Mouse (Mus musculus) stomach, postnatal 0 days (tissue): ENCODE data around the gene Ptprg. TPM values are rescaled to one million over a fixed set of nuclear protein-coding genes. Genes with fewer than 3 reads are reported as not detected.

Experiments used
- ATAC-seq: fragments of 200-750 bp; cut with Nextera tagmentation; 2 replicates; pipeline ENCODE4 v1.8.0; 2017; ENCODE audit not compliant: low FRiP score, low TSS enrichment
- DNase-seq: peaks from one replicate; pipeline ENCODE4 v3.0.0-alpha.2; 2016; ENCODE audit warnings: low spot score
- H3K27ac ChIP-seq: fragments of 300-500 bp; sonication (generic); replicated peaks from 2 replicates; pipeline ENCODE4 v1.5.1; 2014; ENCODE audit warnings: mild to moderate bottlenecking, control low read depth
- H3K27me3 ChIP-seq: fragments of 300-500 bp; sonication (generic); 2 replicates; pipeline ENCODE4 v1.6.1; 2014; ENCODE audit warnings: low read length; ENCODE audit not compliant: control insufficient read depth, insufficient read depth
- H3K36me3 ChIP-seq: fragments of 300-500 bp; sonication (generic); 2 replicates; pipeline ENCODE4 v1.6.1; 2014; ENCODE audit warnings: low read length, mixed read lengths; ENCODE audit not compliant: control insufficient read depth, insufficient read depth
- H3K4me1 ChIP-seq: fragments of 300-500 bp; sonication (generic); replicated peaks from 2 replicates; pipeline ENCODE4 v1.6.1; 2014; ENCODE audit warnings: antibody characterized with exemption; ENCODE audit not compliant: control insufficient read depth, insufficient read depth
- H3K4me2 ChIP-seq: fragments of 300-500 bp; sonication (generic); replicated peaks from 2 replicates; pipeline ENCODE4 v1.6.1; 2014; ENCODE audit warnings: low read depth, mild to moderate bottlenecking, control low read depth, moderate library complexity
- H3K4me3 ChIP-seq: fragments of 300-500 bp; sonication (generic); 2 replicates; pipeline ENCODE4 v1.5.1; 2014; ENCODE audit warnings: low read depth, low read length, control low read depth
- H3K9ac ChIP-seq: fragments of 300-500 bp; sonication (generic); 2 replicates; pipeline ENCODE4 v1.6.1; 2014; ENCODE audit warnings: mild to moderate bottlenecking, low read length, control low read depth, mixed read lengths
- H3K9me3 ChIP-seq: fragments of 300-500 bp; sonication (generic); 2 replicates; pipeline ENCODE4 v1.6.1; 2016; ENCODE audit warnings: low read length; ENCODE audit not compliant: control insufficient read depth
- CTCF ChIP-seq: IDR thresholded peaks from 2 replicates; pipeline ENCODE4 v1.5.1; 2016; ENCODE audit warnings: antibody characterized with exemption, low read depth, mild to moderate bottlenecking, moderate library complexity
- EP300 ChIP-seq: optimal IDR thresholded peaks from 2 replicates; pipeline ENCODE3; 2016; ENCODE audit warnings: antibody characterized with exemption
- WGBS: fragments of 180-500 bp; shearing (Covaris S2); extraction: QIAGEN DNeasy Blood & Tissue Kit; methylation state at CpG from one replicate; pipeline ENCODE4 v1.1.7; 2014; 5-methylcytosine and 5-hydroxymethylcytosine counted together
- polyA plus RNA-seq: library from polyadenylated mRNA; unstranded; fragments of >200 nt; fragmentation: Nextera tagmentation; extraction: Ambion mirVana; gene quantifications from 2 replicates; pipeline ENCODE4 v1.2.1, GENCODE M21; 2015

Gene Ptprg
- polyA plus RNA-seq, 1 experiment from 2014 or later: 6.2 TPM

GRCm38 (mm10) chr14:11569734-11570133 lies 16.4 kb downstream of the Ptprg start:
- no peak for DNase-seq
- H3K4me3 ChIP-seq: no peak overlapping the region
- no peak overlapping the region for H3K9ac ChIP-seq
- TF ChIP-seq EP300 (no peak), CTCF (no peak)
- no peaks in the 10 kb centered on the region for H3K9me3 ChIP-seq
- H3K27me3 ChIP-seq: no peaks in the 10 kb centered on the region
- ATAC-seq: no peak
- no peak overlapping the region for H3K4me2 ChIP-seq
- H3K4me1 ChIP-seq: no peaks in the 10 kb centered on the region
- no peak overlapping the region for H3K27ac ChIP-seq
- no peaks in the 10 kb centered on the region for H3K36me3 ChIP-seq
- 45% methylated on average over 2 of the region's 2 CpGs for WGBS

GRCm38 (mm10) chr14:11571766-11572394 lies 18.5 kb downstream of the Ptprg start:
- H3K4me3 ChIP-seq: no peak overlapping the region
- no peak for DNase-seq
- WGBS: 67% methylated on average over 11 of the region's 11 CpGs
- no peak overlapping the region for H3K9ac ChIP-seq
- no peak for ATAC-seq
- TF ChIP-seq EP300 (no peak), CTCF (no peak)
- H3K36me3 ChIP-seq: no peaks in the 10 kb centered on the region
- H3K27me3 ChIP-seq: no peaks in the 10 kb centered on the region
- H3K9me3 ChIP-seq: no peaks in the 10 kb centered on the region
- no peaks in the 10 kb centered on the region for H3K4me1 ChIP-seq
- H3K4me2 ChIP-seq: no peak overlapping the region
- H3K27ac ChIP-seq: no peak overlapping the region

GRCm38 (mm10) chr14:11572395-11572784 lies 19.1 kb downstream of the Ptprg start:
- H3K4me2 ChIP-seq: no peak overlapping the region
- H3K4me3 ChIP-seq: no peak overlapping the region
- no peak overlapping the region for H3K9ac ChIP-seq
- ATAC-seq (no peak), DNase-seq (no peak)
- TF ChIP-seq CTCF: no peak
- TF ChIP-seq EP300: no peak
- no peaks in the 10 kb centered on the region for H3K4me1 ChIP-seq
- WGBS: 80% methylated on average over 2 of the region's 2 CpGs
- no peaks in the 10 kb centered on the region for H3K36me3 ChIP-seq
- H3K9me3 ChIP-seq: no peaks in the 10 kb centered on the region
- H3K27ac ChIP-seq: no peak overlapping the region
- no peaks in the 10 kb centered on the region for H3K27me3 ChIP-seq

- Histone ChIP-seq H3K4me1 (no peaks in the 10 kb centered on the region), H3K4me2 (no peak overlapping the region), H3K9me3 (no peaks in the 10 kb centered on the region), H3K27ac (no peak overlapping the region), H3K36me3 (no peaks in the 10 kb centered on the region), H3K27me3 (no peaks in the 10 kb centered on the region), H3K9ac (no peak overlapping the region), H3K4me3 (no peak overlapping the region)
- DNase-seq: no peak
- TF ChIP-seq CTCF (no peak), EP300 (no peak)
- WGBS: 61% methylated on average over 5 of the region's 5 CpGs
- ATAC-seq: no peak
Observed at GRCm38 (mm10) chr14:11573710-11574109, 20.4 kb downstream of the Ptprg start.

GRCm38 (mm10) chr14:11577276-11577909 lies 24.1 kb downstream of the Ptprg start:
- DNase-seq (no peak), ATAC-seq (no peak)
- 40% methylated on average over 9 of the region's 9 CpGs for WGBS
- Histone ChIP-seq H3K9me3 (no peaks in the 10 kb centered on the region), H3K4me2 (no peak overlapping the region), H3K4me1 (no peaks in the 10 kb centered on the region), H3K36me3 (no peaks in the 10 kb centered on the region), H3K9ac (no peak overlapping the region), H3K27me3 (no peaks in the 10 kb centered on the region), H3K27ac (no peak overlapping the region), H3K4me3 (no peak overlapping the region)
- no peak for TF ChIP-seq EP300
- TF ChIP-seq CTCF: no peak

GRCm38 (mm10) chr14:11577910-11578309 lies 24.6 kb downstream of the Ptprg start:
- Histone ChIP-seq H3K9ac (no peak overlapping the region), H3K9me3 (no peaks in the 10 kb centered on the region), H3K4me3 (no peak overlapping the region), H3K27me3 (no peaks in the 10 kb centered on the region), H3K4me2 (no peak overlapping the region), H3K4me1 (no peaks in the 10 kb centered on the region), H3K36me3 (no peaks in the 10 kb centered on the region), H3K27ac (no peak overlapping the region)
- no peak for TF ChIP-seq CTCF
- no peak for TF ChIP-seq EP300
- ATAC-seq (no peak), DNase-seq (no peak)
- WGBS: 69% methylated on average over 8 of the region's 8 CpGs
